Mouse (Mus musculus): ENCODE measurements around the gene Tnfrsf19.

Tnfrsf19 gene

GRCm38 (mm10) chr14:61046091-61046681, at the start of gene Tnfrsf19:
Gene Tnfrsf19, minus strand, starts transcription at chr14:61046490.
- DNase-seq, result peak; percentile 21 to 59

- no peak for DNase-seq
Measured at GRCm38 (mm10) chr14:61092073-61092472, 45.8 kb upstream of the Tnfrsf19 start.

GRCm38 (mm10) chr14:61090955-61091354, 44.7 kb upstream of the Tnfrsf19 start:
- no peak for DNase-seq

- DNase-seq, result no peak
Measured at GRCm38 (mm10) chr14:61088187-61088586, 41.9 kb upstream of the Tnfrsf19 start.

GRCm38 (mm10) chr14:61085325-61085724, 39.0 kb upstream of the Tnfrsf19 start:
- peak; percentile 16 to 61 for DNase-seq

GRCm38 (mm10) chr14:61069555-61069954, 23.3 kb upstream of the Tnfrsf19 start:
- DNase-seq, result no peak

GRCm38 (mm10) chr14:61061729-61062128, 15.4 kb upstream of the Tnfrsf19 start:
- DNase-seq, result no peak

- DNase-seq, result peak; percentile 2 to 5
Measured at GRCm38 (mm10) chr14:61059316-61059945, 13.1 kb upstream of the Tnfrsf19 start.

GRCm38 (mm10) chr14:61056962-61057361, 10.7 kb upstream of the Tnfrsf19 start:
- DNase-seq, result no peak

- no peak for DNase-seq
Measured at GRCm38 (mm10) chr14:61056445-61056844, 10.2 kb upstream of the Tnfrsf19 start.

GRCm38 (mm10) chr14:61055864-61056263, 9.6 kb upstream of the Tnfrsf19 start:
- DNase-seq, result no peak

- no peak for DNase-seq
Measured at GRCm38 (mm10) chr14:61052163-61052562, 5.9 kb upstream of the Tnfrsf19 start.

- no peak for DNase-seq
Measured at GRCm38 (mm10) chr14:61045446-61046090, 722 bp downstream of the Tnfrsf19 start.

GRCm38 (mm10) chr14:61044316-61044715, 2.0 kb downstream of the Tnfrsf19 start:
- no peak for DNase-seq

- DNase-seq, result no peak
Measured at GRCm38 (mm10) chr14:61043511-61044310, 2.6 kb downstream of the Tnfrsf19 start.

- DNase-seq, result no peak
Measured at GRCm38 (mm10) chr14:61042291-61042690, 4.0 kb downstream of the Tnfrsf19 start.

- DNase-seq, result no peak
Measured at GRCm38 (mm10) chr14:61040236-61040635, 6.1 kb downstream of the Tnfrsf19 start.

- DNase-seq, result no peak
Measured at GRCm38 (mm10) chr14:61038082-61038472, 8.2 kb downstream of the Tnfrsf19 start.

- DNase-seq, result peak; percentile 18 to 70
Measured at GRCm38 (mm10) chr14:61037321-61038081, 8.8 kb downstream of the Tnfrsf19 start.

- DNase-seq, result no peak
Measured at GRCm38 (mm10) chr14:61030366-61030765, 15.9 kb downstream of the Tnfrsf19 start.

GRCm38 (mm10) chr14:61024006-61024405, 22.3 kb downstream of the Tnfrsf19 start:
- no peak for DNase-seq

GRCm38 (mm10) chr14:61022383-61022782, 23.9 kb downstream of the Tnfrsf19 start:
- no peak for DNase-seq

- no peak for DNase-seq
Measured at GRCm38 (mm10) chr14:61020968-61021367, 25.3 kb downstream of the Tnfrsf19 start.
